Mouse (Mus musculus): ENCODE results near the gene Pakap. TPM values are rescaled to one million over a fixed set of nuclear protein-coding genes. Genes with fewer than 3 reads are reported as not detected.

The Pakap gene
- polyA plus RNA-seq, 1 experiment from 2014 or later, result 40.4 TPM

DNA sequence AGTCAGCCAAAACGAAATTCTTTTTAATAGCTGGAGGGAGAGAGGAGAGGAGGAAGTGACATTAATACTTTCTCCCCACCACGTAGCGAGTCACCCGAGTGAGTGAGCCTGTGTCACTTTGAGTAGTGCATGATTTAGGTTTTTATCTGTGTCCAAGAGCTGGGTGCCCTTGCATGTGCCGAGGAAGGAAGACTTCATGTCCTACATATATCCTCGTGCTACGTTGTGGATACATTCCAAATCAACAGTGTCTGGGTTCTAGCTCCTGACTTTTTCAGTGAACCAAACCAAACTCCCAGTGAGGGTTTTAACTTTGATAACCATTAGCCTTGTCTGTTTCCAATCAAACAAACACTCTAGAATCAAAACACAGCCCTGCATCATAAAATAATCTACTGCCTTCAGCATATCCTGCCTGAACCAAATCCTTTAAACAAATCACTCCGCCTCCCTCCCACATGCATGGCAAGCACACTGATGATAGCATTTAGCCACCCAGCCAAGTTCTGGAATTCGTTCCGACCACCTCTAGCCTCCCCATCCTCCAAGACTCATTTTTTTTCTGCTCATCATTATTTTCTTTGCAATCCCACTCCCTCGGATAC, 175.4 kb downstream of the Pakap start:
- H3K27ac ChIP-seq, result no peak overlapping the region

DNA sequence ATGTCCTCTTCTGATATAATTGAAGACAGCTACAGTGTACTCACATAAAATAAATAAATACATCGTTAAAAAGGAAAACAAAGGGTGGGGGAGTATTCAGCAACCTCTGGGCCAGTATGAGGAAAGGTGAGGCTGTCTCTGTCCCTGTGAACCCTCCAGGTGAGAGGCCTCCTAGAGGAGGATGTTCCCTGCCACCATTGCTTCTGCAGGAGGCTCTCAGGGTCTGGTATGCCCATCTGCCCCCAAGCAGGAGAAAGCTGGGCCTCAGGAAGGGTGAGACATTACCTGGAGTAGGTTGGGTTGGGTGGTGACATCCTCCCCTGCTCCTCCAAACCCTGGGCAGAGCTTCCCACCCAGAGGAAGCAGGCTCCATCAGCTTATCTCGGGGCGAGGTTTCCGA, 182.7 kb downstream of the Pakap start:
- H3K4me1 ChIP-seq (replicated peaks), result peaks cover 15% of the 10 kb centered on the region
- no peaks in the 10 kb centered on the region for H3K27me3 ChIP-seq
- no peak overlapping the region for H3K4me2 ChIP-seq
- no peak for ATAC-seq (ENCODE audit: insufficient number of reproducible peaks, insufficient read depth, low FRiP score, low TSS enrichment, low read depth)
- WGBS, result 40% methylated on average over 4 of the region's 4 CpGs
- H3K4me3 ChIP-seq (replicated peaks), result no peak overlapping the region
- H3K9me3 ChIP-seq, result no peaks in the 10 kb centered on the region; the same call in 1 of the 2 replicates
- H3K9ac ChIP-seq (replicated peaks), result no peak overlapping the region
- H3K27ac ChIP-seq, result 0 out of 2 replicates have a peak overlapping the region, but pooled peaks have one; percentile 14
- H3K36me3 ChIP-seq, result peaks cover 8% of the 10 kb centered on the region

More for the DNA sequence above, 175.4 kb downstream of the Pakap start:
- no peaks in the 10 kb centered on the region for H3K27me3 ChIP-seq
- H3K4me2 ChIP-seq, result no peak overlapping the region
- H3K36me3 ChIP-seq, result peaks cover 14% of the 10 kb centered on the region
- WGBS, result 56% methylated on average over 11 of the region's 11 CpGs
- no peaks in the 10 kb centered on the region; the same call in 1 of the 2 replicates for H3K9me3 ChIP-seq
- H3K9ac ChIP-seq (replicated peaks), result no peak overlapping the region
- H3K4me1 ChIP-seq (replicated peaks), result peaks cover 39% of the 10 kb centered on the region
- H3K4me3 ChIP-seq (replicated peaks), result no peak overlapping the region
- ATAC-seq (ENCODE audit: insufficient number of reproducible peaks, insufficient read depth, low FRiP score, low TSS enrichment, low read depth), result no peak

DNA sequence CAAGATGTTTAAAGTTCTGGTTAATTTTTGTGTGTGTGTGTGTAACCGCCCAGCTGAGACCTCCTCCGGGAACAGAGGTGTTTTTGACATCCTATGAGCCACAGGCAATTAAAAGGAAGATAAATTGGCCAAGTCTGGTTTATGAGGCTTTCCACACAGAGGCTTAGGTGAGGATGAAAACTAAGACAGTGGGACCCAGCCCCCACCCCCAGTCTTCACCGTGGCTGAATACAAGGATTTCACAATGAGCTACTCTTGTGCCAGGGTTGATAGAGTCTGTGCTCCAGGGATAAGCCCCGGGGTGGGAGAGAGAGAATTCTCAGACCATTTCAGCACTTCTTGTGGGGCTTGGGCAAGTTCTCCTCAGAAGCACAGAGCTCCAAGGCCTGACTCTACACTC, 183.1 kb downstream of the Pakap start:
- Histone ChIP-seq H3K9me3 (no peaks in the 10 kb centered on the region), H3K36me3 (peaks cover 3% of the 10 kb centered on the region; the same call in 1 of the 2 replicates), H3K27ac (0 out of 2 replicates have a peak overlapping the region, but pooled peaks have one; percentile 14), H3K4me2 (no peak overlapping the region), H3K27me3 (no peaks in the 10 kb centered on the region), H3K4me3 (replicated peaks) (no peak overlapping the region), H3K9ac (replicated peaks) (no peak overlapping the region), H3K4me1 (replicated peaks) (peaks cover 15% of the 10 kb centered on the region)
- no peak for ATAC-seq (ENCODE audit: insufficient number of reproducible peaks, insufficient read depth, low FRiP score, low TSS enrichment, low read depth)
- WGBS, result 36% methylated on average over 4 of the region's 4 CpGs

DNA sequence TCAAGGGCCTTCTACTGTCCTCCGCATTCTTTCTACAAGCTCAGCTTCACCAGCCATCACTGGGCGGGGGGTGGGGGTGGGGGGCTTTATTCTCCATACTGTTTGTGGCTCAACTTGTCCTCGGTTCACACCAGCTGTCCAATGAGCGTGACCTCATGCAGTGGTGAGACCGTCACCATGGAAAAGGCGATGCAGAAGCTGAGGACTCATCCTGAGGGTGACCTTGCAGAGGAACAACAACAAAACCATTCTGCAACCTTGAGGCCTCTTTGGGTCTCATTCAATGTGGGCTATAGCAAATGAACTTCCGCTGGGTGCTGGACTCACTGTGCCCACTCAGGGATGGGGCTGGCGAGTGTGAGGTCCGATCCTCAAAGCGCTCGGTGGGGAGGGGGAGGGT, 183.6 kb downstream of the Pakap start:
- 86% methylated on average over 11 of the region's 11 CpGs for WGBS
- H3K27me3 ChIP-seq, result no peaks in the 10 kb centered on the region
- H3K9me3 ChIP-seq, result no peaks in the 10 kb centered on the region
- peaks cover 15% of the 10 kb centered on the region for H3K4me1 ChIP-seq (replicated peaks)
- no peak overlapping the region for H3K27ac ChIP-seq
- no peak overlapping the region for H3K9ac ChIP-seq (replicated peaks)
- H3K36me3 ChIP-seq, result 0 out of 2 replicates have a peak, but pooled peaks cover 3% of the 10 kb centered on the region
- H3K4me3 ChIP-seq (replicated peaks), result no peak overlapping the region
- no peak for ATAC-seq (ENCODE audit: insufficient number of reproducible peaks, insufficient read depth, low FRiP score, low TSS enrichment, low read depth)
- no peak overlapping the region for H3K4me2 ChIP-seq

DNA sequence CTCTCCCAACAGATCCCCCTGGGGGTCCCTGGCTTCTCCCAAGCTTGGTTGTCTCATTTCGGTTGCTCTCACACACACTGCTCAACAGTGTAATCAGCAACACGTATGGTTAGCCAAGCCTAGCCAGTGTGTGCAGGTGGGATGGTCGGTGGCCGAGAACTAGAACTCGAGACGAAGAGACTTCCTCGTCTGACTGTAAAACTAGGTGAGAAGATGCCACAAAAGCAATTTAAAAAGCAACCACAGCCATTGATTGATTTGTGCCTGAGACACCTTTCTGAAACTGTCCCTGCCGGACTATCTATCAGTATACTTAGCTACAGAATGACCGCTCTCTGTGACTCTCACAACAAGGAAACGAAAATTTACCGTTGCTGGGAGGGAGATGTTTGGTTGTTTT, 187.1 kb downstream of the Pakap start:
- no peak for ATAC-seq (ENCODE audit: insufficient number of reproducible peaks, insufficient read depth, low FRiP score, low TSS enrichment, low read depth)
- H3K27me3 ChIP-seq, result no peaks in the 10 kb centered on the region
- no peaks in the 10 kb centered on the region for H3K9me3 ChIP-seq
- H3K9ac ChIP-seq (replicated peaks), result no peak overlapping the region
- no peak overlapping the region for H3K4me3 ChIP-seq (replicated peaks)
- WGBS, result 91% methylated on average over 11 of the region's 11 CpGs
- no peak overlapping the region for H3K27ac ChIP-seq
- H3K36me3 ChIP-seq, result 0 out of 2 replicates have a peak, but pooled peaks cover 3% of the 10 kb centered on the region
- H3K4me1 ChIP-seq (replicated peaks), result peaks cover 8% of the 10 kb centered on the region
- no peak overlapping the region for H3K4me2 ChIP-seq

DNA sequence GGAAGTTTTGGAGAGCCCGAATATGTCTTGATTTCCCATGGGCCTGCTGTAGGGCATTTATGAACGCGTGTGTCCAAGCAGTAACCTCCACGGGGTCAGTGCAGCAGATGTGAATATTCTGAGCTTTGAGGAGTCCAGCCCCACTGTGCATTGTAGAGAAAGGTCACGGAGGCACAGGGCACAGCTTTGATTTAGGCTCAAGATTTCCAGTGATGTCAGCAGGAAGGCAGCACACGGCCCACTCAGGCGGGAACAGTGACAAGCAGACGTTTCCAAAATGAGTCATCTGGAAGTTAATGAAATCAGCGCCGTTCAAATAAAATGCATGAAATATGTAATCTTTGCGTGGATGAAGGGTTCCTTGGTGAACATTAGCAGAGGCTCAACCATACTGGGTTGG, 190.0 kb downstream of the Pakap start:
- no peak overlapping the region for H3K4me3 ChIP-seq (replicated peaks)
- no peak overlapping the region for H3K9ac ChIP-seq (replicated peaks)
- 58% methylated on average over 11 of the region's 11 CpGs for WGBS
- H3K27ac ChIP-seq, result no peak overlapping the region
- H3K27me3 ChIP-seq, result no peaks in the 10 kb centered on the region
- H3K9me3 ChIP-seq, result no peaks in the 10 kb centered on the region
- no peak for ATAC-seq (ENCODE audit: insufficient number of reproducible peaks, insufficient read depth, low FRiP score, low TSS enrichment, low read depth)
- no peaks in the 10 kb centered on the region for H3K36me3 ChIP-seq
- H3K4me1 ChIP-seq (replicated peaks), result no peaks in the 10 kb centered on the region
- H3K4me2 ChIP-seq, result no peak overlapping the region

DNA sequence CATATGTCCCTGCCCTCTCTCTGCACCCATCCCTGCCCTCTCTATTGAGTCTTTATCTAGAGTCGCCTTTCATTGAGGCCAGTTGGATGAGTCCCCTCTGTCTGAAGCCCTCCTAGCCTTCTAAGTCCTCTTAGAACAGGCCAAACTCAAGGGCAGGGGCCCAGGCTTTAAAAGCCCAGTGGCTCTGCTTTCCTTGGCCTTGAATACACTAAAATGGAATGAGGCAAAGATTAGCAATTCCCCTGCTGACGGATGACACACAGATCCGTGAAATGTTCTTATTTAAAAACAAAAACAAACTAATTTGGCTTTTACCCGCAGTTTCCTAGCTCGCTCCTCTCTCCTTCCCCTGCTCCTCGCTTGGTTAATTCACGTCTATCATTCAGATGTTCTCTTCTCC, 194.4 kb downstream of the Pakap start:
- Histone ChIP-seq H3K4me2 (no peak overlapping the region), H3K27ac (no peak overlapping the region), H3K4me3 (replicated peaks) (no peak overlapping the region), H3K9me3 (no peaks in the 10 kb centered on the region), H3K27me3 (no peaks in the 10 kb centered on the region), H3K9ac (replicated peaks) (no peak overlapping the region), H3K4me1 (replicated peaks) (peaks cover 20% of the 10 kb centered on the region), H3K36me3 (no peaks in the 10 kb centered on the region)
- 88% methylated on average over 7 of the region's 7 CpGs for WGBS
- no peak for ATAC-seq (ENCODE audit: insufficient number of reproducible peaks, insufficient read depth, low FRiP score, low TSS enrichment, low read depth)

DNA sequence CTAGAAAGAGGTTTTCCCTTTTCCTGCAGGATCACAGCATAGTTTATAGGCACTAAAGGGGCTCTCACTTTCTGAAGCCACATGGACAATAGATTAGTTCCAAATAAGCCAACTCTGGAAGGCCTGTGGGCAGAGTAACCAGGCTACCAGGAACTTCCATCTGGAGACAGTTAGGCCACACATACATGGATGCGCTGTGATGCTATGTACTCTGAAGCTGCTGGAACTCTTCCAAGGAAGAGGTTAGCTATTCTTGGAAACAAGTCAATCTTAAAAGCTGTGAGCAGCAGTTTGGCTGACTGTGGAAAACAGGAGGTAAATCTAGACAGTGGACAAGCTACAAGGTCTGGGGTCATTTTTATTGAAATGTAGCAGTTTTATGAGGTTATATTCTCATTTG, 196.4 kb downstream of the Pakap start:
- Histone ChIP-seq H3K27me3 (no peaks in the 10 kb centered on the region), H3K4me2 (no peak overlapping the region), H3K36me3 (no peaks in the 10 kb centered on the region), H3K9ac (replicated peaks) (no peak overlapping the region), H3K4me3 (replicated peaks) (no peak overlapping the region), H3K9me3 (no peaks in the 10 kb centered on the region), H3K27ac (peak overlapping the region; percentile 9; the same call in 1 of the 2 replicates), H3K4me1 (replicated peaks) (peaks cover 20% of the 10 kb centered on the region)
- no peak for ATAC-seq (ENCODE audit: insufficient number of reproducible peaks, insufficient read depth, low FRiP score, low TSS enrichment, low read depth)
- WGBS, result 49% methylated on average over 1 of the region's 1 CpGs

DNA sequence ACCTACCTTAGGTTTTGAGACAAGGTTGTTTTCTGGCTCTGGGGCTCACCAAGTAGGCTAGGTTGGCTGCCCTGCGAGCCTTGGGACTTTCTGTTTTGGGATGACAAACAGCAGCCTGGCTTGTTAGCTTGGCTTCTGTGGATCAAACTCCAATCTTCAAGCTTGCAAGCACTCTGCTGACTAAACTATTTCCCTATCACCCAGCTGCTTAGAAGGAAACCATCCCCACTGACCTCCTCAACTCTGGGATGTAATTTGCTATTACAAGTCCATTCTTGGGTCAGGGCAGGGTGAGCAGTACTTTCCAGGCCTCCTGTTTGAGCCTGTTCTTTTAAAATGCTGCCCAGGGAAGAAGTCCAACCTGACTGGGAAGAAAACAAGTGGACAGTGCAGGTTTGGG, 196.9 kb downstream of the Pakap start:
- H3K4me1 ChIP-seq (replicated peaks), result peaks cover 20% of the 10 kb centered on the region
- WGBS, result 79% methylated on average over 1 of the region's 1 CpGs

DNA sequence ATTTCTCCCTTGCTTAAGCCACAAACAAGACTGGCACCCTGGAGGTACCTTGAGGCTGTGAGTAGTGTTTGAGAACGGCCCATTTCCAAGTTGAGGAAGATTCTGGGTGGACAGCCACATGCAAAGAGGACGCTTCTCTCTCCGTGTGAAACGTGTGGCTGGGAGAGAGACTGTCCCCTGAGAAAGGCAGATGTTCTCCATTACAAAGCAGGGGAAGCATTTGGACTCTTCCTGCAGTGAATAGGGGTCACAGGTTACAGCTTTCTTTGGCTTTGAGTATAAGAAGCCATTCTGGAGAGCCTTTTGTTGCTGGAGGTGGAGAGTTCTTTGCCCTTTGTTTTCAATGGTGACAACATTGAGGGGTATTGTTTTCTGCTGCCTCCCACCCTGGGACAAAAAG, 197.8 kb downstream of the Pakap start:
- peaks cover 20% of the 10 kb centered on the region for H3K4me1 ChIP-seq (replicated peaks)
- H3K27me3 ChIP-seq, result no peaks in the 10 kb centered on the region
- no peak overlapping the region for H3K4me3 ChIP-seq (replicated peaks)
- H3K36me3 ChIP-seq, result no peaks in the 10 kb centered on the region
- H3K4me2 ChIP-seq, result no peak overlapping the region
- H3K27ac ChIP-seq, result no peak overlapping the region
- H3K9me3 ChIP-seq, result no peaks in the 10 kb centered on the region
- no peak overlapping the region for H3K9ac ChIP-seq (replicated peaks)
- no peak for ATAC-seq (ENCODE audit: insufficient number of reproducible peaks, insufficient read depth, low FRiP score, low TSS enrichment, low read depth)
- WGBS, result 51% methylated on average over 4 of the region's 4 CpGs

More for the DNA sequence above, 196.9 kb downstream of the Pakap start:
- Histone ChIP-seq H3K4me2 (no peak overlapping the region), H3K36me3 (no peaks in the 10 kb centered on the region), H3K9ac (replicated peaks) (no peak overlapping the region), H3K4me3 (replicated peaks) (no peak overlapping the region), H3K27ac (0 out of 2 replicates have a peak overlapping the region, but pooled peaks have one; percentile 9), H3K9me3 (no peaks in the 10 kb centered on the region), H3K27me3 (no peaks in the 10 kb centered on the region)
- ATAC-seq (ENCODE audit: insufficient number of reproducible peaks, insufficient read depth, low FRiP score, low TSS enrichment, low read depth), result no peak

DNA sequence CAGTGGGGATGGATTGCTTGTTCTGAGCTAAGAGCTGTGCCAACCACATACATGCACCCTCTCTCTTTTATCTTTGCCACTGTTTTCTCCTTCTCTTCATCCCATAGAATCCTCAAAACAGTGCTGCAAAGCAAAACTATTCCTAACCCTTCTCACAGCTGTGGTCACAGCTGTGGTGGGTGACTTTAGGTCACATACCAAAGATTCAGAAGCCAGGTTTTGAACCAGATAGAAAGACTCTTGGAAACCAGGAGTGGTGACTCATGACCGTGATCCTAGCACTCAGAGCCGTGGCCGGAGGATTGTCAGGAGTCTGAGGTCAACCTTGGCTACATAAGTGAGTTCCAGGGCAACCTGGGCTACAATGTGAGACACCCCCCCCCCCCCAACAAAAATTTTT, 201.0 kb downstream of the Pakap start:
- WGBS, result 88% methylated on average over 3 of the region's 3 CpGs
- Histone ChIP-seq H3K9me3 (no peaks in the 10 kb centered on the region), H3K36me3 (no peaks in the 10 kb centered on the region), H3K4me1 (replicated peaks) (peaks cover 23% of the 10 kb centered on the region), H3K9ac (replicated peaks) (no peak overlapping the region), H3K27me3 (no peaks in the 10 kb centered on the region), H3K27ac (no peak overlapping the region), H3K4me3 (replicated peaks) (no peak overlapping the region), H3K4me2 (no peak overlapping the region)
- no peak for ATAC-seq (ENCODE audit: insufficient number of reproducible peaks, insufficient read depth, low FRiP score, low TSS enrichment, low read depth)
